In the genomic region with DNA sequence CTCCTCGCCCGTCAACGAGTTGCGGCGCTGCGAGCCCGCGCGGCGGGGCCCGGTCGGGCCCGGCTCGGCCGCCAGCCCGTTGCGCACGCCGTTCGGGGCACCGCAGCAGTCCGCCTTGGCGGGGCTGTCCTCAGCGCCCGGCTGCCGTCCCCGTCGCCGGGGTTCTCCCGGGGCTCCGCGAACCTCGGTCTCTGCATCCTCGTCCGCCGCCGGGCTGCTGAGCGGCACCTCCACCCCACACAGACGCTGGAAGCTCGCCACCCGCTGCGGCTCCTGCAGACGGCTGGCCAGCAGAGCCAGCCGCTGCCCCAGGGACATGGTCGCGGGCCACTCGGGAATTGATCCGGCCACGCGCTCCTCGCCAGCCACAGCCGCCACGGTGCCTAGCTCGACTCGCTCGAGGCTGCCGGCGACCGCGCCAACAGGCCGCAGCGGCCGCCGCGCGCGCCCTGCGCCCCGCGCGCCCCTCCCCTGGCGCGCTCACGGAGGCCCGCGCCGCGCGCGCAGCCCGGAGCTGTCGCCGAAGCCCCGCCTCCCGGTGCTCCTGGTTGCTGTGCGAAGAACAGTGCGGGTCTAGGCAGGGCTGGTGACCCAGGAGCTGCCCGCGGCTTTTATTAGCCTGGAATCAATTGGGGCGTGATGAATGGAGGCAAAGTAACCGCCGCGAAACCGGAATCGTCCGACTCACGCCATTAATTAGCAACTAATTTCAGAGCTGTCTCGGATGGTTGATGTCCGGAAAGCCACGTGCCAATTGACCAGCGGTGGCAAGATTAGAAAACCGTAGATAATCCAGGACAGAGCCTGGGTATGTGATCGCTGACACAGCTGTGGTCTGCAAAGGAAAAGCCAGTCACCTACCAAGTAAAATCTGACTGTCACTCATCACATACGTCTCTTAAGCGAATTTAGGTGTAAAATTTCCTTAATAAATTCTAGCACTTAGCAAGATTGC, we compare ENCODE assay signal across 1 mouse cellular context.
A peak's percentile ranks its signal among the peaks of the same experiment; 100 is the strongest.
TF ChIP-seq lines count a peak whose summit lies in the region.

A gene (minus strand): TSS at position 484 of the 955 bp plus-strand sequence.

TF ChIP-seq in CH12.LX, 34 proteins besides CTCF, POLR2A, EP300 and RAD21:
- TF ChIP-seq KAT2A (IDR thresholded peaks at IDR 0.05; ENCODE audit: insufficient replicate concordance, low read length) = no peak
- no peak for TF ChIP-seq MAZ (IDR thresholded peaks at IDR 0.05; ENCODE audit: low read depth, low read length)
- peak; percentile 96 for TF ChIP-seq MAX (IDR thresholded peaks at IDR 0.05; ENCODE audit: low read length)
- TF ChIP-seq JUN (IDR thresholded peaks at IDR 0.05; ENCODE audit: insufficient read depth, low read depth, low read length) = no peak
- no peak for TF ChIP-seq CHD2 (IDR thresholded peaks at IDR 0.05; ENCODE audit: low read length)
- no peak for TF ChIP-seq ZNF384 (IDR thresholded peaks at IDR 0.05; ENCODE audit: low read depth, low read length)
- TF ChIP-seq TBP (conservative IDR thresholded peaks at IDR 0.05; ENCODE audit: low read depth, low read length) = no peak
- peak; percentile 88 for TF ChIP-seq UBTF (IDR thresholded peaks at IDR 0.05; ENCODE audit: low read depth, low read length)
- TF ChIP-seq USF1 (IDR thresholded peaks at IDR 0.05; ENCODE audit: low read depth, low read length) = no peak
- no peak for TF ChIP-seq HCFC1 (IDR thresholded peaks at IDR 0.05; ENCODE audit: low read depth, low read length)
- no peak for TF ChIP-seq ELF1 (IDR thresholded peaks at IDR 0.05; ENCODE audit: low read depth, low read length)
- peak; percentile 75 for TF ChIP-seq NELFE (IDR thresholded peaks at IDR 0.05; ENCODE audit: low read depth, low read length)
- no peak for TF ChIP-seq SMC3 (IDR thresholded peaks at IDR 0.05; ENCODE audit: low read depth, low read length)
- peak; percentile 78 for TF ChIP-seq BHLHE40 (IDR thresholded peaks at IDR 0.05; ENCODE audit: low read depth, low read length)
- TF ChIP-seq ZMIZ1 (IDR thresholded peaks at IDR 0.05; ENCODE audit: low read depth, low read length) = 0 out of 2 replicates have a peak, but pooled peaks have one; percentile 67
- peak; percentile 80 for TF ChIP-seq MYC (IDR thresholded peaks at IDR 0.05; ENCODE audit: low read depth, low read length)
- peak; percentile 82 for TF ChIP-seq MXI1 (IDR thresholded peaks at IDR 0.05; ENCODE audit: low read depth, low read length)
- no peak for TF ChIP-seq PAX5 (IDR thresholded peaks at IDR 0.05; ENCODE audit: low read length)
- peak; percentile 49; the same call in 1 of the 2 replicates for TF ChIP-seq TCF12 (IDR thresholded peaks at IDR 0.05; ENCODE audit: low read depth, low read length)
- TF ChIP-seq MAFK (IDR thresholded peaks at IDR 0.05; ENCODE audit: insufficient replicate concordance, low read length) = no peak
- TF ChIP-seq IRF4 (IDR thresholded peaks at IDR 0.05; ENCODE audit: low read depth, low read length) = no peak
- peak; percentile 70 for TF ChIP-seq SIN3A (IDR thresholded peaks at IDR 0.05; ENCODE audit: low read length)
- 0 out of 2 replicates have a peak, but pooled peaks have one; percentile 23 for TF ChIP-seq USF2 (conservative IDR thresholded peaks at IDR 0.05; ENCODE audit: low read depth, low read length)
- TF ChIP-seq NRF1 (IDR thresholded peaks at IDR 0.05; ENCODE audit: low read depth, low read length) = peak; percentile 74
